Mouse (Mus musculus) bone marrow, adult 2 months (tissue): ENCODE results near the gene Trmt61a.

ENCODE experiments used
- CTCF ChIP-seq: fragments of 200-500 bp; IDR thresholded peaks from 2 replicates; pipeline ENCODE4 v1.5.1; 2011; ENCODE audit warnings: low read length, control low read depth; ENCODE audit not compliant: control insufficient read depth, insufficient read depth
- POLR2A ChIP-seq: fragments of 200-500 bp; IDR thresholded peaks from 2 replicates; pipeline ENCODE4 v1.6.1; 2011; ENCODE audit warnings: low read depth, mild to moderate bottlenecking, control low read depth, low read length, borderline replicate concordance; ENCODE audit not compliant: control insufficient read depth

- TF ChIP-seq CTCF, result no peak
- no peak for TF ChIP-seq POLR2A
Observed at GRCm38 (mm10) chr12:111710091-111710490, 32.2 kb downstream of the Trmt61a start.
